Mouse (Mus musculus): Measurements from ENCODE around the gene Gm14147. TPM values are rescaled to one million over a fixed set of nuclear protein-coding genes. Genes with fewer than 3 reads are reported as not detected.
"Not testable (repeated sequence)": the region's sequence is repeated elsewhere in the genome, so short reads cannot be mapped to it uniquely, and the experiment has no call there.

The Gm14147 gene
- polyA plus RNA-seq (2012; ENCODE audit: insufficient read depth, insufficient read length, low replicate concordance, missing spikeins), result not detected in 2 replicates

DNA sequence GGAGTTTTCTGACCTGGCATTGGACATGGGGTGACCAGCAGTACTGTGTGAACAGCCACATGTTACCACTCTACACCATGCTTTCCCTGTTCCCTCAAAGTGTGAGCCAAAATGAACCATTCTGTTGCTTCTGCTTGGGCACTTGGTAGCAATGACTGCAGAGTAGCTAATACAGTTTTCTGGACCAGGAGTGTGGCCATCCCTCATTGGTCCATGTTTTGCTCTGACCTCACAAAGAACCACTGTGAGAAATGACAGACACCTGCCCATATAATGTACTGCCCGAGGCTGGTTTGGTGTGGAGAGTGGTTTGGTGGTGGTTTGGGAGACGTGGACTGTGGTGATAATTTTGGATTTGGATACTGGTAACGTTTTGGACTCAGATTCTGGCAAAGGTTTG is at the start of gene Gm14147:
Gm14147 (plus strand) TSS at position 301 of the 400 bp plus-strand sequence.
- H3K4me3 ChIP-seq (ENCODE audit: insufficient read depth, low read depth, low read length); H3K4me1 ChIP-seq (ENCODE audit: control insufficient read depth, insufficient read depth, low read length): not testable (repeated sequence)
- WGBS, result no CpG with 5 or more reads among the region's 3 CpGs

DNA sequence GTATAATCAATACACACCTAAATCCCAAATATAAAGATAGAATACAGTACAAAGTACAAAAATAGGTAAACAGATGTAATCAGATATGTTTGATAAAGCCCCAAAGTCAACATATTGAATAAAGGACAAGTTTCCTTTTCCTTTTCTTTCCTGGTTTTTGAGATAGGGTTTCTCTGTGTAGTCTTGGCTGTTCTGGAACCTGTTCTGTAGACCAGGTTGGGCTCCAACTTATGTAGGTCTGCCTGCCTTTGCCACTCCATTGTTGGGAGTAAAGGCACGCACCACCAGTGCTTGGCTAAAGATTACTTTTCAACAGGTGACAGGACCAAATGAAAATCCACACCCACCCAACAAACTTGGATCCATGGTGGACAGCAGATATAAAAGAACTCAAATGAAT is 41.4 kb upstream of the Gm14147 start:
- TF ChIP-seq POLR2A (IDR thresholded peaks at IDR 0.05; ENCODE audit: insufficient read depth, low read depth, low read length) (no peak), CTCF (IDR thresholded peaks at IDR 0.05; ENCODE audit: insufficient read depth, low read depth, low read length) (no peak)
- Histone ChIP-seq H3K4me1 (ENCODE audit: control insufficient read depth, insufficient read depth, low read length) (no peaks in the 10 kb centered on the region), H3K27ac (ENCODE audit: insufficient read depth, low read depth, low read length) (no peak overlapping the region), H3K4me3 (ENCODE audit: insufficient read depth, low read depth, low read length) (no peak overlapping the region)
- WGBS, result 93% methylated on average over 1 of the region's 1 CpGs

More for the DNA sequence above, at the start of gene Gm14147:
- not testable (repeated sequence) for H3K27ac ChIP-seq (ENCODE audit: insufficient read depth, low read depth, low read length)

DNA sequence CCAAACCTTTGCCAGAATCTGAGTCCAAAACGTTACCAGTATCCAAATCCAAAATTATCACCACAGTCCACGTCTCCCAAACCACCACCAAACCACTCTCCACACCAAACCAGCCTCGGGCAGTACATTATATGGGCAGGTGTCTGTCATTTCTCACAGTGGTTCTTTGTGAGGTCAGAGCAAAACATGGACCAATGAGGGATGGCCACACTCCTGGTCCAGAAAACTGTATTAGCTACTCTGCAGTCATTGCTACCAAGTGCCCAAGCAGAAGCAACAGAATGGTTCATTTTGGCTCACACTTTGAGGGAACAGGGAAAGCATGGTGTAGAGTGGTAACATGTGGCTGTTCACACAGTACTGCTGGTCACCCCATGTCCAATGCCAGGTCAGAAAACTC is 5.8 kb upstream of the Gm14147 start, which contains the start of gene Gm14151:
Gm14151 (minus strand) TSS at position 101 of the 400 bp plus-strand sequence.
- not testable (repeated sequence) for H3K4me1 ChIP-seq (ENCODE audit: control insufficient read depth, insufficient read depth, low read length); H3K4me3 ChIP-seq (ENCODE audit: insufficient read depth, low read depth, low read length); H3K27ac ChIP-seq (ENCODE audit: insufficient read depth, low read depth, low read length)
- WGBS, result no CpG with 5 or more reads among the region's 3 CpGs

Other genes starting within 250 kb of the Gm14147 start
- gene Abhd12, start 193.5 kb upstream of the Gm14147 start, polyA plus RNA-seq (2012; ENCODE audit: insufficient read depth, insufficient read length, low replicate concordance, missing spikeins), result not detected in 2 replicates
- gene Gins1, start 192.8 kb upstream of the Gm14147 start, polyA plus RNA-seq (2012; ENCODE audit: insufficient read depth, insufficient read length, low replicate concordance, missing spikeins), result not detected in 2 replicates
- not detected in 2 replicates for gene Ninl, start 58.9 kb upstream of the Gm14147 start, polyA plus RNA-seq (2012; ENCODE audit: insufficient read depth, insufficient read length, low replicate concordance, missing spikeins)
- not detected in 2 replicates for gene Nanp, start 58.8 kb upstream of the Gm14147 start, polyA plus RNA-seq (2012; ENCODE audit: insufficient read depth, insufficient read length, low replicate concordance, missing spikeins)
- not detected in 2 replicates for gene Gm14151, start 5.9 kb upstream of the Gm14147 start, polyA plus RNA-seq (2012; ENCODE audit: insufficient read depth, insufficient read length, low replicate concordance, missing spikeins)

Data from olfactory bulb, adult 2 months (tissue).